Mouse (Mus musculus) kidney, postnatal 25 days (tissue): ENCODE data around the gene Agfg2.

ENCODE experiments used
- DNase-seq, 2 experiments: peaks; one replicate each; pipeline ENCODE4 v3.0.0; 2021; ENCODE audit warnings: mixed read lengths in 2 of 2

Agfg2 gene

GRCm38 (mm10) chr5:137607860-137608653, 76.5 kb downstream of the Agfg2 start:
- DNase-seq: no peak

DNA sequence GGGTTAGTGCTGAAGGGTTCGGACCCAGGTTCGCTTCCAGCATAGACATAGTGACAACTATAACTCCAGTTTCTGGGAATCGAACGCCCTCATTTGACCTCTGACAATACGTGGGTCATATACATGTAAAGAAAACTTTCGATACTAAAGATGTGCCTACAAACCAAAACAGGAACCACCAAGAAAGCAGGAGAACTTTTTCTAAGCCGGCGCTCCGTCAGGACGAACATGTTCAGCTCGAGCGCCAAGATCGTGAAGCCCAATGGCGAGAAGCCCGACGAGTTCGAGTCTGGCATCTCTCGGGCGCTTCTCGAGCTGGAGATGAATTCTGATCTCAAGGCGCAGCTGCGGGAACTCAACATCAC, 83.2 kb downstream of the Agfg2 start:
- DNase-seq: peak in 1 of 2 experiments; percentile 37

GRCm38 (mm10) chr5:137600619-137601364, 83.7 kb downstream of the Agfg2 start, which contains the start of gene Mospd3:
Gene Mospd3, minus strand, starts transcription at chr5:137601058.
- DNase-seq: peak; percentile 97 to 98
